Mouse (Mus musculus) urinary bladder, postnatal 4 days (tissue): Measurements from ENCODE around the gene Map3k5.

Experiments
- DNase-seq, 2 experiments: peaks; one replicate each; pipeline ENCODE4 v3.0.0; 2021 to 2022; ENCODE audit warnings: low spot score in 2 of 2

Gene Map3k5

GRCm38 (mm10) chr10:20105575-20105974 lies 171.3 kb downstream of the Map3k5 start:
- DNase-seq, result no peak

- DNase-seq, result no peak
Measured at GRCm38 (mm10) chr10:20107031-20107430, 172.8 kb downstream of the Map3k5 start.

GRCm38 (mm10) chr10:20111508-20111907 lies 177.2 kb downstream of the Map3k5 start:
- no peak for DNase-seq

GRCm38 (mm10) chr10:20112026-20112973 lies 178.0 kb downstream of the Map3k5 start:
- DNase-seq, result no peak

DNA sequence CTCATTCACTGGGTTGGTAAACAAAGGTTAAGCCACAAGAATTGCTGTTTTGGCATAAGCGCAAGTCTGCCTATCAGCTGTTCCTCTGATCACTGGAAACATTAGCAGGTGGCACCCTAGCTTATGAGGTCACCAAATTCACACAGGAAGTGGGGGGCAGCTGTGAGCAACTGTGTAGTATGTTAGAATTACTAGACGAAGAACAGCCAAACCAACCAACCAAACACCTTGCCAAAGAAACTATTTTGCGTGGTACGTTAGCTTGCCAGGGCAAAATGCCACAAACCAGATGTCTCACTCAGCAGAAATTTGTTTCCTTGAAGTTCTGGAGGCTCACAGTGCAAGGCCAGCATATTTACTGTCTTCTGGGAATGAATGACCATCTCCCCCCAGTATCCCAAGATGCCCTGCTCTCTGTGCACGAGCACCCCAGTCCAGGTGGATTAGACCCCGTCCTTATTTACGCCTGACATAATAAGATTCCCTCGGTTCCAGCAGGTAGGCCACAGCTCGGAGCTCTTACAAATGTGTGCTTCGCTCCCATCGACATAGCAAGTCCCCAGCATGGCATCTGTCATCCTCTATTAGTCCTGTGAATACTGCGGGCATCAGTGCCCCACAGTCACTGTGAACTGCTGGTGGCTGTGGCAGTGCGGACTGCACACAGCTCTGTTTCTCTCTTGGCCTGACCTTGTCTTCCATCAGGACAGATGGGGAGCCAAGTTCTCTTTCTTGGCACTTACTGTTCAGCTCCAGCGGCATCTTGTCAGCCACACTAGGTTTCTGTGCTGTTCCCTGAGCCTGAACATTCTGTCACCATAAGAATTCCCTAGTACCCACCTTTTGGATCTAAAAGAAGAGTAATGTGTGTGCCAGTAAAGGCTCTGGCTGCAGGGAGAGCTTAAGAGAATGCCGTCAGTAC lies 185.5 kb downstream of the Map3k5 start:
- DNase-seq, result no peak

- no peak for DNase-seq
Measured at GRCm38 (mm10) chr10:20121981-20122380, 187.7 kb downstream of the Map3k5 start.

GRCm38 (mm10) chr10:20123401-20123800 lies 189.1 kb downstream of the Map3k5 start:
- DNase-seq, result no peak

- no peak for DNase-seq
Measured at GRCm38 (mm10) chr10:20124576-20124975, 190.3 kb downstream of the Map3k5 start.

DNA sequence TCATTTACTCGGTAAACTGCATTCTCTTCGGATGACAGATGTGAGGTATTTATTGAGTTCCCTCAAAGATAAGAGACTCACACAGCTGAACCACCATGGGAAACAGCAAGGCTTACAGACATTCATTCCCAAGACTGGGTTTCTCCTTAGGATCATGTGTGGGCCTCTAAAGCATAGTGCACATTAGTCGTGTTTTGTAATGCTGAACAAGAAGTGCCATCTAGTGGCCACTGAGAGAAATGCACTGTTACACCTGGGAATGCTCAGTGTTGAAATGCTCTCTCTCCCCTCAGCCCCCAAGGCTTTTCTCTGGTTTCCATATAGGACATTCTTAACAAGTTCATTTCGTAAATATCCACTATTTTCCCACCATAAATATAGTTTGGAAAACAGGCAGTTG lies 191.0 kb downstream of the Map3k5 start:
- no peak for DNase-seq

- no peak for DNase-seq
Measured at GRCm38 (mm10) chr10:20132933-20133652, 198.8 kb downstream of the Map3k5 start.

GRCm38 (mm10) chr10:20135350-20136058 lies 201.2 kb downstream of the Map3k5 start:
- no peak for DNase-seq

GRCm38 (mm10) chr10:20136505-20136904 lies 202.2 kb downstream of the Map3k5 start:
- DNase-seq, result no peak

DNA sequence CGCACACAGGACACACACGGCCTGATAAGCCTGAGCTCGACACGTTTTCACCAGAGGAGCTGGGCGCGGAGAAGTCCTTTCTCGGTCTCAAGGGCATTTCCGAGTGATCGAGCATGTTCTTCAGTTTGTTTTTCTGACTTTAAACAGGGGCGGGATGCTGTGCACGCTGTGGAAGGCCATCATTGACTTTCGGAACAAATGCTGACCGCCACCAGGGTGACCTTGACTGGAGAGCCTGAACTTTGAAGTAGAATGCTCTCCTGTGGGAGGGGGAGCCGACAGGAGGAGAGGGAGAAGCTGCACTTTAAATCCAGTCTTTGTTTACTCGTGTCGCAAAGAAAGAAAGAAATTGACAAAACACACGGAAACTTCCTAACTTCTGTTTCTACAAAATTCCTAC lies 207.1 kb downstream of the Map3k5 start:
- no peak for DNase-seq

DNA sequence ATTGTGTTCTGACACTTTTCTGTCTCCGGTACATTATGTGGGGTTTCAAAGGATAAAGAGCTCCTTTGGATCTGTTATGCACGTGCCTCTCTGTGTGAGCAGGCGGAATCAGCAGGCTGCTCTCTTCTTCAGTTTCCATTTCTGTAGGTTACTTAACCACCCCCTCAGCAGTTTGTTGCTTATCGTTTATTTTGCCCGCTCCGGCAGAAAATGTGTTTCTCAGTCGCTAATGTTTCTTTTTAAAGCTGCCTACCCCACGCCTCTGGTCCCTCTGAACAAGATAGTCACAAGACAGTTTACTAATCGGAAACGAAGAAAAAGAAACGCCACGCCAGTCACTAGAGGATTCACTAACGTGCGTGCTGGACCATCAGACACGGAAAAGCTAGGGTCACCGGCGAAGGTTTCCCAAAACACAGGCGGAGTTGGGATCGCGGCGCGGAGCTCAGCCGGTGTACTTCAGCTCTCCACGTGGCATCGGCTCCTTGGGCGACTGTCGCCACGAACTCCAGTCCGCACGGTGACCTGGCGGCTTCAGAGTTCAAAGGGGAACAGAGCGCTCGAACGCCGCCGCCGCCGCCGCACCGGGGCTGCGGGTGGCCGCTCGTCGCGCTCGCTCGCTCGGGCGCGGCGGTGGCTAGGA lies 214.0 kb downstream of the Map3k5 start, which contains the start of gene Map7:
TSS of gene Map7 (plus strand) at position 342 of the 643 bp plus-strand sequence.
- DNase-seq, result no peak

DNA sequence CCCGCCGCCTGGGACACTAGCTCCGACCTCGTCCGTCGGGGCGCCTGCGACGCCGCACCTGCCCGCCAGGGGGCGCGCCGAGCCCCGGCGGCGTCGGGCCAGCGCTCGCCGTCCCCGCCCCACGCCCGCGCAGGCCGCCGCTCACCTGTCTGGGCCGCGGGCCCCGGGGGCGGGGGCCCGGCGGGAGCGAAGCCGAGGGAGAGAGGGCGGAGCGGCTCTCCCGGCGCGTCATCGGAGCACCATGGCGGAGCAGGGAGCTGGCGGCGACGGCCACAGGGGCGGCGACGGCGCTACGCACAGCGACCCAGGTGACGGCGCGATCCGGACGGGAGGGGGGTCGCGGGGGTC lies 214.5 kb downstream of the Map3k5 start:
- DNase-seq, result peak; percentile 61 to 64

DNA sequence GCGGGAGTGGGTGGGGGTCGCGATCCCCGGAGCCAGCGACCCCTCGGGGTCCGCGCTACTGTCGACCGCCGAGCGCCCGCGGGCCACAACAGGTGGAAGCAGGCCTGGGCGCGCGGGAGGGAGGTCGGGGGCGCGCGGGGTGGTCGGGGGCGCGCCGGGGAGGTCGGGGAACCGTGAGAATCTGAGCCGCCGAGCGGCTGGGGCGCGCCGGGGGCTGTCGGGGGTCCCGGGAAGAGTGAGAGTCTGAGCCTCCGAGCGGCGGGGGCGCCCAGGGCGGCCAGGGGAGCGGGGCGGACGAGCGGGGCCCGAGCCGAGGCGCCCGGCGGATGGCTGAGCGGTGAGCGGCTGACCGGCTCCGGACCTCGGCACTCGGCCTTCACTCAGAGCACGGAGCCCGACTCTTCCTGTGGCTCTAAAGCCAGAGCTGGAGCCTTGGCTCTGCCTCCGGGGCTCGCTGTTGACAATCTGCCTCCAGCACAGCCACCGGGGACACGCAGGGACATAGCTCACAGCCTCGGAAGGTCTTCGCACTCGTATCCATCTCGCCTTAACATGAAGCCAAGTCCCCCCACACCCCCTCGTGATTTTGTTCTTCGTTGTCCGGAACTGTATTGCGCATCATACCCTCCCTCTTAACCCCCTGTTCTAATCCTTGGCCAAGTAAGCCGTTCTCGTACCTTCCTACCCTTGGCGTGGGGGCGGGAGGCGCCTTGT lies 215.0 kb downstream of the Map3k5 start:
- peak in 1 of 2 experiments; percentile 26 for DNase-seq

GRCm38 (mm10) chr10:20149835-20150355 lies 215.6 kb downstream of the Map3k5 start:
- DNase-seq, result no peak

GRCm38 (mm10) chr10:20152131-20152530 lies 217.9 kb downstream of the Map3k5 start:
- no peak for DNase-seq

GRCm38 (mm10) chr10:20153507-20153906 lies 219.2 kb downstream of the Map3k5 start:
- DNase-seq, result no peak

DNA sequence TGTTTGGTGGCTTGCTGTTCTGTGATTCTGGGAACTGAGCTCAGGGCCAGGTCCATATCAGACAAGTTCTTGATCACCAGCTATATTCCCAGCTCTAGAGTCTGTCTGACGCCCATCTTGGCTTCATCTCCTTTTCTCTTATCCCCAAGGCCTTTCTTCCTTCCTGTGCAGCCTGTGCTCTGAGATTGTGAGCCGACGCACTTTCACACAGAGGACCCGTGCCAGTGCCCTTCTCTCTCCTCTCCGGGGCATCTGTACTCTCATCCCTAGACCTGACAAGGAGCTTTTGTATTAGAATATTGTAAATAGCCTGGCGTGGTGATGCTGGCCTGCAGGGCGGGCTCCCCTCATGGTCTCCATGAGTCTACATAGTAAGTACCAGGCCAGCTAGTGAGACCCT lies 221.1 kb downstream of the Map3k5 start:
- no peak for DNase-seq
